Mouse (Mus musculus): ENCODE results near the gene Tifab.
"Not testable (repeated sequence)": the region's sequence is repeated elsewhere in the genome, so short reads cannot be mapped to it uniquely, and the experiment has no call there.

Gene Tifab

DNA sequence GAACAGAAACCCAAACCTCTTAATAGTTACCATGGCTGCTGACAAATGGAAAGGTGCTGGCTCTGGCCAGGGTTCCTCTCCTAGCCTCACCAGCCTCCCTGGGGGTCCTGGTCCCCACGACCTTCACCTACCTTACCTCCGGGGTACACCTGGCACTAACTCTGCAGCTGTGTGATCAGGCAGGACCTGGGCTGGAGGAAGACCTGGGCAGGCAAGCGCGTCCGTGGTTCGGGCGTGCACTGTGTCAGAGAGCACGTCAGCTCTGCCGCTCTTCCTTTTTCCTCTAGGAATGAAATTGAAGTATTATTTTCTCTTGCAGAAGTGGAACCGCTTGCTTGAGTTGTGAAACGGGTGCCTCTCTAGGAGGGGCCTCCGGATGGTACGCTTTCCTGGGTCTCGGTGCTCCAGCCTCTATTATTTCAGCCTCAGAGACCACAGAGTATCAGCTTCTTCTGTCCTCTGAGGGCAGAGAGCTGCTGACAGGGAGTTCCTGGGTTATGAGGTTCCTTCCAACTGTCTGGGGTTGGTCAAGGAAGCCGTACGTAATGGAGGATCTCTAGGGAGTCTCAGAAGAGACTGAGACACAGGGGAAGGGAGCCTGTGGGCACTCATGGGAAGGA lies at the start of gene Tifab:
Tifab (minus strand) TSS at position 470 of the 620 bp plus-strand sequence.
- no peak for DNase-seq (ENCODE audit: low spot score in 2 of 2)

GRCm38 (mm10) chr13:56226175-56226954 lies 47.7 kb upstream of the Tifab start:
- DNase-seq (ENCODE audit: low spot score in 2 of 2), result peak in 1 of 2 experiments; percentile 56

GRCm38 (mm10) chr13:56223625-56224024 lies 44.9 kb upstream of the Tifab start:
- no peak for DNase-seq (ENCODE audit: low spot score in 2 of 2)

DNA sequence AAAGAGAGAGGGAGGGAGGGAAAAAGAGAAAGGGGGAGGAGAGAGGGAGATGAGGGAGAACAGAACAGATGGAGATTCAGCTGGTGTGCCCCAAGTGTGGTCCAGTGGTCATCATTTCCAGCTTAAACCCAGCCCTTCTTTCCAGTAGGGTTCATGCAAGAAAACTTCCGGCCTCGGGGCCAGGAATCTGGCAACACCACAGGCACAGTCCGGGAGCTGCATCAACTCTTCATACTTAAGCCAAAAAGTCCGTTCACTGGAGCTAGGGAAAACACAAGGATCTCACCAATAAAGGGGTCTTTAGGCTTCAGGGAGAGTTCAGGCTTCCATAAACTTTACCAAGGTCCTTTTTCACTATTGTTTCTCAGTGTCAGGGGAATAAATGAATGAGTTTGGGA lies 44.2 kb upstream of the Tifab start:
- DNase-seq (ENCODE audit: low spot score in 2 of 2), result no peak

- no peak for DNase-seq (ENCODE audit: low spot score in 2 of 2)
Observed at GRCm38 (mm10) chr13:56221995-56222848, 43.5 kb upstream of the Tifab start.

DNA sequence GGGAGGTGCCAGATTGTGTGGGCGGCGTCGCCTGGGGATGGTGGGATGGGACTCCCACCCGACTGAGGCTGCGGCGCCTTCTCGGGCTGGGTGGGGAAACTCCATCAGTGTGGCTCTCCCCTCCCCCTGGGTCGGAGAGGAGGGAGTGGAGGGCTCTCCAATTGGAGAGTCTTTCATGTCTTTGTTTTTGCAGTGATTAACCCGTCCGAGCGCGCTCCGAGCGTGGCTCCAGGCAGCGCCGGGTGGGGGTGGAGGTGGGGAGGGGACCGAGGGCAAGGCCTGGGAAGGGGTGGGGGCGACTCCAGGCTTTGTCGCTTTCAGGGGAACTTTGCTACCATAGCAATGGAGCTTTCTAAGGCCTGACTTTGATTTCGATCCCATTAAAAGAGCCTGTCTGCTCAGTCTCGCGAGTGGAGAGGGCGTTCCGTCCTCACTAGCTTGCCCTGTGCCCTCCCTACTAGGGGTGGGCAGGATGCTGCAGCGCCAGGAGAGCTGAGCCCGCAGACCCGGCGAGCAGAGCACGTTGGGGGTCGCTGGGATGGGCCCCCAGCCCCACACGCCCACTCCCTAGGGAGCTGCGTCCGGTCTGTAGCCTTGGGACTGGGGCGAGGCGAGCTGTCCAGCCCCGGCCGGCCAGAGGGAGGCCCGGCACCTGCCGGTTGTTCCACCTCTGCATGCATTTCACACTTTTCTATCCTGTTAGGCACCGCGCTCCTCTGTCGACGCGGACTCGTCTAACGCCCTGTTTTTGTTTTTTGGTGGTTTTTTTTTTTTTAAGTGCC lies 42.6 kb upstream of the Tifab start:
- peak in 1 of 2 experiments; percentile 36 for DNase-seq (ENCODE audit: low spot score in 2 of 2)

DNA sequence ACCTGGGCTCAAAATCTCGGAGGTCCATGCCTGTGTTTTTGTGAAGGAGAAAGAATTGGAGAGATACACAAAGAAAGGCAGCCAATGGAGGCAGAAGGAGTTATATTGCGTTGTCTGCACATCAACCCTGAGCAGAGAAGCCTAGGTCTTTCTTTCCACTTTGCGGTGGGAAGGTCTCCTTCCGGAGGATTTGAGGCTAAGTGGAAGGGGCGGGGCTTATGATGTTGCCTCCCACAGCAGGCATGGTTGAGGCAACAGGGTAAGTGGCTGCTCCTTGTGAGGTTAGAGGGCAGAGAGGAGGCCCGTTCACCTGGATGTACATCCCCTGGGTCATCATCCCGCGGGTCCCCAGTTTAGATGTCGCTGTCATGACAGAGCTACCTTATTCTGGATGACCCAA lies 40.6 kb upstream of the Tifab start:
- no peak for DNase-seq (ENCODE audit: low spot score in 2 of 2)

DNA sequence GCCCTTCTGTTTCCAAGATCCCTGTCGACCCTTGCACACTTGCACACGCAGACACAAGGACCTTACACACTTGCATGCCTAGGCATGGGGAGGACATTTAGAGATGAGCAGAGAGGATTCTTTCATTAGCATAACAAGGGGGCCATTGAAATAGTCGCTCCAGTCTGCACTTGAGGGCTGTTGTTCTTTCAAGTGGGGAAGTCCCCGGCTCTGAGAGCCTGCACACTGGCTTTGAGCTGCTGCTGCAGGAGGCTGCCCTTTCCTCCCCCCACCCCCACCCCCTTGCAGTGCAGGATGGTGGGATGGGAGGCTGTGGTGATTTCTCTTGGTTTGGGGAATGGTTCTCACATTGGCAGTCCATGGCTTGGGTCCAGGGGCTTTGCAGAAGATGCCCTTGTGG lies 37.4 kb upstream of the Tifab start:
- no peak for DNase-seq (ENCODE audit: low spot score in 2 of 2)

DNA sequence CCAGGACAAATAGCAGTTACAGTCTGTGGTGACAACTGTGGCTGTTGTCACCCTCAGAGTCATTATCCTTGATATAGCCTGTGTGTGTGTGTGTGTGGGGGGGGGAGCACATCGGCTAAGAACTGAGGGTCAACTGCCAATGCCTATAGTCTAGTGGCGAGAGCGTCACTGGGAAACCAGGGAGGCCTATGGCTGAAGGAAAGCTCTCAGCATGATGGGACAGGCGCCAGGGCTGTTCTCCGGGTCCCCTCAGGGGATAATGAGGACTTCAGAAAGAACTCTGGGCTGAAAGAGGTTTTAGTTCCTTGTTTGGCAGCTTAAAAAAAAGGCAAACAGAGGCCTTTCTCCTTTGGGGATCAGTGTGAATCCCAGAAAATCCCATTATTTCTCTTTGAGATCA lies 35.9 kb upstream of the Tifab start:
- DNase-seq (ENCODE audit: low spot score in 2 of 2), result no peak

GRCm38 (mm10) chr13:56209067-56209411 lies 30.4 kb upstream of the Tifab start:
- no peak for DNase-seq (ENCODE audit: low spot score in 2 of 2)

DNA sequence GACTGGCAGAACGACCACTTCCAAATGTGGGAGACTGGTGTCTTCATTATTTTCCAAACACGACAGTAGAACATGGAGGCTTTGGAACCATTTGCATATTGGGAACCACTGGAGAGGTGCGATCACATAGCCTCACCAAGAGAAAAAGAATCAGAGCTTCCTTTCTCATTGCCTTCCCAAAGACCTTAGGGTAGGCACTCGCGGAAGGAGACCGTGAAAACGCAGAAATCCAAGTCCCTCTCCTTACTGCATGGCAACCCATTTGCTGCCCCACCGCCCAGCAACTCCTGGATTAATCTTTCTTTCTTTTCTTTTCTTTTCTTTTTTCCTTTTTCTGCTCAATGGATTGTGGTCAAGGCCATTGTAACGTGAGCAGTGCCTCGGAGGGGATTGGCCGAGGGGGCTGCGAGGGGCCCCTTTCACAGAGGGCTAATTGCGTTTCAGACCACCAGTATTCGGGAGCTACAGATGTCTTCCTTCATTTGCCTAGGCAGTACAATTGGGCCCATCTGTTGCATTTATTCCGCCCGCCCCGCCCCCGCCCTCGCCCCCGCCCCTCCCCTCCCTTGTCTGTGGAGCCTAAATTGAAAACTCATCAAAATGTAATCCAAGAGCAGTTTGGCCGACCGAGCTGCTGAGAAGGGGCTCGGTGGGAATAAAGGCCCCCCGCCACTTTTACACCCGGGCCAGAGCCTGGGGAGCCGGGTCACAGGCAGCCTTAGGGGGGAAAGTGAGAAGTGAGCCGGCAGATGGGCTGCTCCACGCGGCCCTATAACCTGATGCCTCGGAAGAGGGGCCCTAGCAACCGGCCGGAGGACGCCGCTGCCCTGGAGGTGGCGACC lies 29.8 kb upstream of the Tifab start:
- DNase-seq (ENCODE audit: low spot score in 2 of 2), result no peak

DNA sequence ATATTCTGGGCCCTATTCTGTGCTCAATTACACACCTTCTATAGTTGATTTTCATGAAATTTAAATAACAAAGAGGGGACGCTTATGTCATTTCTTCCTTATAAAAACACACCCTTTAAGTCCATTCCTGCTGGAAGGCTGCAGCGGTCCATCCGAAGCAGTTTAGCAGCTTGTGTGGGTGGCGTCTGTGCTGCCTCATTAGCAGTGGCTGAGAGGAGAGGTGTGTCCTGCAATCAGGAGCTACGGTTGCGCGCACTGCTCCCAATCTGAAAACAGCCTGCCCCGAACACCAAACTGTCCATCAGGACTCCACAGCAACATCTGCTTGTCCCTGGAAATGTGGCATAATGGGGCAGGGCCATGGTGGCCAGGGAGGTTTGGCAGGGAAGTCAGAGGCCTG lies 20.8 kb upstream of the Tifab start:
- no peak for DNase-seq (ENCODE audit: low spot score in 2 of 2)

DNA sequence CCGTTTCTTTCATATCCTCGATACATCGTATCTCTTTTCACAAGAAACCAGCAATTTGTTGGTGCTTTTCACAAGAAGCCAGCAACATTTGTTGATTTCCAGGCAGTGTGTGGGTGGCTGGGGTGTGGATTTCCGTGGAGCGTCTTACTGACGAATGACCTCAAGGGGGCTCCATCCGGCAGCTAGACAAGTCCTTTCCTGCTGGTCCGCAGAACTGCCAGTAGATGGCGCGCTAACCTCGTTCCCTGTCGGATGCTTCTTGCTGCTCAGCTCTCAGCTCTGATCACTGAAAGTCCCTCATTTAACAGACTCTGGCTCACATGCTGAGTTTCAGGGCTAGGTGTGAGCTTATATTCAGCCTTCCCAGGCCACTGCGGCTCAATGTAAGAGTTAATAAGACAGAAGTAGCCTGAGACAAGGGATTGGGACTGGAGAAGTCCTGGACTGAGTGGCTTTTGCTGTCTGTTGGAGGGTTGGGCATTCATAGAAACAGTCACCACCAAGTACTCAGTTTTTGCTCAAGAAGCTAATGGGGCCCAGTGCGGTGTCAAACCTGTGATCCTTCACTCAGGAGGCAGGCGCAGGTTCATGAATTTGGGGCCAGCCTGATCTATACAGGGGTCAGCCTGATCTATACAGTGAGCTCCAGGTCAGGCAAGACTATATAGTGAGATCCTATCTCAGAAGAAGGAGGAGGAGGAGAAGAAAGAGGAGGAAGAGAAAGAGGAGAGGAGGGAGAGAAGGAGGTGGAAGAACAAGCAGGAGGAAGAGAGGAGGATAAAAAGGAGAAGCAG lies 19.0 kb upstream of the Tifab start:
- peak; percentile 86 to 89 for DNase-seq (ENCODE audit: low spot score in 2 of 2)

DNA sequence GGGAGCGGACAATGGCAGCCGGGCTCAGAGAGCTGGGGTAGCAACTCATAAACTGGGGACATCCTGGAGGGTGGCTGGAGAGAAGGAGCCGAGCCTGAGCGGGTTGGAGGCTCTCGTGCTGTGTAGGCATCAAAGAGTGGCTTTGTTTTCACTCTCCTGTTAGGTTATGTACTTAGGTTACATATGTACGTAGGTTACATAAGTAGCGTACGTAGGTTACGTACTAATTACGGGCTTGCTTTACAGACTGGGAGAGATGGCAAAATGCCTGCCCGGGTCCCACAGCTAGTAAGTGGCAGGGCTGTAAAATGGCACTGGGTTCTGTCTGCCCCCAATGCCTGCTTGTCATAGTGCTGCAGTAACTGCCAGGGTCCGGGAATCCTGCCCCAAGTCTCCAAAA lies 18.3 kb upstream of the Tifab start:
- DNase-seq (ENCODE audit: low spot score in 2 of 2), result no peak

DNA sequence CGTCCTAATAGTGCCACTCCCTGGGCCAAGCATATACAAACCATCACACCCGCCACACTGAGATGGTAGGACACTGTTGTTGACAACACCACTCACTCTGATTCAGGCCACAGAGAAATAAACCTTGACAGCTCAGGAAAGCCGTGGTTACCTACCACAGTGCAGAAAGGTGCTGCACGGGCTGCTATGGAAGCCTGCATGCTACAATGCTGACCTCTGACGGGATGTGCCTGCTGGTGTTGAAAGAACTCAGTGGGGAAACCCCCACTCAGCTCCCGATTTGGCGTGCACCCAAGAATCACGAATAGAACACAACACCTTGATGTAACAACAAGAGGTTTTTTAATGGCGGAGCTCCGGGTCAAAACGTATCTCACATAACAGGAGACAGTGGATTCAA lies 17.1 kb upstream of the Tifab start:
- not testable (repeated sequence) for DNase-seq (ENCODE audit: low spot score in 2 of 2)

DNA sequence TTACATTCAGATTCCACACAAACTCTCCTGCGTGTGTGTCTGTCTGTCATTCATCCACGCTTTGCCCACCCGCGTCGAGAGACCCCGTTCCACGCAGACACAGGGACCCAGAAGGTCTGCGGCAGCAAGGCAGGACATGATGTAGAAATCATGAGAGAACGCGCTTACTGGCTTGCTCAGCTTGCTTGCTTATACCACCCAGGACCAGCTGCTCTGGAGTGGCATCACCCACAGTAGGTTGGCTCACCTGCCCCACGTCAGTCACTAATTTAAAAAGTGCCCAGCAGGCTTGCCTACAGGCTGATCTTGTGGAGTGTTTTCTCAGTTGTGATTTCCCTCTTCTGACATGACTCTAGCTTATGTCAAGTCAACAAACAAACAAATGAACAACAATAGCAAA lies 15.5 kb upstream of the Tifab start:
- DNase-seq (ENCODE audit: low spot score in 2 of 2), result not testable (repeated sequence)

GRCm38 (mm10) chr13:56191225-56191624 lies 12.5 kb upstream of the Tifab start:
- no peak for DNase-seq (ENCODE audit: low spot score in 2 of 2)

- DNase-seq (ENCODE audit: low spot score in 2 of 2), result no peak
Observed at GRCm38 (mm10) chr13:56189688-56190087, 11.0 kb upstream of the Tifab start.

GRCm38 (mm10) chr13:56183687-56184086 lies 5.0 kb upstream of the Tifab start:
- no peak for DNase-seq (ENCODE audit: low spot score in 2 of 2)

GRCm38 (mm10) chr13:56181424-56181823 lies 2.7 kb upstream of the Tifab start:
- DNase-seq (ENCODE audit: low spot score in 2 of 2), result no peak

Data from cerebellum, postnatal 4 days (tissue).